Mouse (Mus musculus): ENCODE results near the gene Gm5039. TPM values are rescaled to one million over a fixed set of nuclear protein-coding genes. Genes with fewer than 3 reads are reported as not detected.
"Not testable (repeated sequence)": the region's sequence is repeated elsewhere in the genome, so short reads cannot be mapped to it uniquely, and the experiment has no call there.

The Gm5039 gene
- polyA plus RNA-seq (2011; ENCODE audit: insufficient read depth, insufficient read length, low read depth, missing spikeins) = not detected in 2 replicates

GRCm38 (mm10) chr12:88323926-88324325 lies at the start of gene Gm5039:
TSS of gene Gm5039 (minus strand) at chr12:88324026.
- not testable (repeated sequence) for H3K27ac ChIP-seq (ENCODE audit: insufficient read depth, low read length); H3K4me1 ChIP-seq (ENCODE audit: control insufficient read depth, insufficient read depth, low read length); H3K9ac ChIP-seq (ENCODE audit: low read depth, poor library complexity, severe bottlenecking); H3K4me3 ChIP-seq (ENCODE audit: low read depth, low read length); H3K36me3 ChIP-seq (ENCODE audit: control insufficient read depth, insufficient read depth, low read length, poor library complexity, severe bottlenecking); H3K27me3 ChIP-seq (ENCODE audit: control insufficient read depth, insufficient read depth, low read length, poor library complexity, severe bottlenecking); H3K9me3 ChIP-seq (replicated peaks; ENCODE audit: control insufficient read depth, insufficient read depth, low read length, poor library complexity, severe bottlenecking)

GRCm38 (mm10) chr12:88372018-88372417 lies 48.2 kb upstream of the Gm5039 start:
- TF ChIP-seq POLR2A (IDR thresholded peaks at IDR 0.05; ENCODE audit: insufficient read depth, low read length) = no peak
- no peak for TF ChIP-seq CTCF (IDR thresholded peaks at IDR 0.05; ENCODE audit: low read depth, low read length)
- no peak for TF ChIP-seq EP300 (IDR thresholded peaks at IDR 0.05; ENCODE audit: insufficient read depth, low read depth, low read length)
- no peak overlapping the region for H3K27ac ChIP-seq (ENCODE audit: insufficient read depth, low read length)
- H3K4me3 ChIP-seq (ENCODE audit: low read depth, low read length) = no peak overlapping the region
- H3K9me3 ChIP-seq (replicated peaks; ENCODE audit: control insufficient read depth, insufficient read depth, low read length, poor library complexity, severe bottlenecking) = no peaks in the 10 kb centered on the region
- H3K36me3 ChIP-seq (ENCODE audit: control insufficient read depth, insufficient read depth, low read length, poor library complexity, severe bottlenecking) = no peaks in the 10 kb centered on the region
- H3K27me3 ChIP-seq (ENCODE audit: control insufficient read depth, insufficient read depth, low read length, poor library complexity, severe bottlenecking) = no peaks in the 10 kb centered on the region
- H3K4me1 ChIP-seq (ENCODE audit: control insufficient read depth, insufficient read depth, low read length) = no peaks in the 10 kb centered on the region
- no peak overlapping the region for H3K9ac ChIP-seq (ENCODE audit: low read depth, poor library complexity, severe bottlenecking)

GRCm38 (mm10) chr12:88370321-88370720 lies 46.5 kb upstream of the Gm5039 start:
- H3K36me3 ChIP-seq (ENCODE audit: control insufficient read depth, insufficient read depth, low read length, poor library complexity, severe bottlenecking); H3K4me1 ChIP-seq (ENCODE audit: control insufficient read depth, insufficient read depth, low read length); H3K4me3 ChIP-seq (ENCODE audit: low read depth, low read length); H3K9ac ChIP-seq (ENCODE audit: low read depth, poor library complexity, severe bottlenecking); H3K27ac ChIP-seq (ENCODE audit: insufficient read depth, low read length); H3K9me3 ChIP-seq (replicated peaks; ENCODE audit: control insufficient read depth, insufficient read depth, low read length, poor library complexity, severe bottlenecking); H3K27me3 ChIP-seq (ENCODE audit: control insufficient read depth, insufficient read depth, low read length, poor library complexity, severe bottlenecking): not testable (repeated sequence)

GRCm38 (mm10) chr12:88369690-88370089 lies 45.9 kb upstream of the Gm5039 start:
- H3K9me3 ChIP-seq (replicated peaks; ENCODE audit: control insufficient read depth, insufficient read depth, low read length, poor library complexity, severe bottlenecking); H3K4me1 ChIP-seq (ENCODE audit: control insufficient read depth, insufficient read depth, low read length); H3K36me3 ChIP-seq (ENCODE audit: control insufficient read depth, insufficient read depth, low read length, poor library complexity, severe bottlenecking): not testable (repeated sequence)

GRCm38 (mm10) chr12:88368618-88369017 lies 44.8 kb upstream of the Gm5039 start:
- no peak overlapping the region for H3K27ac ChIP-seq (ENCODE audit: insufficient read depth, low read length)
- no peaks in the 10 kb centered on the region for H3K9me3 ChIP-seq (replicated peaks; ENCODE audit: control insufficient read depth, insufficient read depth, low read length, poor library complexity, severe bottlenecking)
- H3K9ac ChIP-seq (ENCODE audit: low read depth, poor library complexity, severe bottlenecking) = no peak overlapping the region
- no peak overlapping the region for H3K4me3 ChIP-seq (ENCODE audit: low read depth, low read length)
- no peaks in the 10 kb centered on the region for H3K27me3 ChIP-seq (ENCODE audit: control insufficient read depth, insufficient read depth, low read length, poor library complexity, severe bottlenecking)
- TF ChIP-seq POLR2A (IDR thresholded peaks at IDR 0.05; ENCODE audit: insufficient read depth, low read length) (no peak), CTCF (IDR thresholded peaks at IDR 0.05; ENCODE audit: low read depth, low read length) (no peak), EP300 (IDR thresholded peaks at IDR 0.05; ENCODE audit: insufficient read depth, low read depth, low read length) (no peak)
- no peaks in the 10 kb centered on the region for H3K36me3 ChIP-seq (ENCODE audit: control insufficient read depth, insufficient read depth, low read length, poor library complexity, severe bottlenecking)
- no peaks in the 10 kb centered on the region for H3K4me1 ChIP-seq (ENCODE audit: control insufficient read depth, insufficient read depth, low read length)

More at GRCm38 (mm10) chr12:88369690-88370089, 45.9 kb upstream of the Gm5039 start:
- not testable (repeated sequence) for H3K9ac ChIP-seq (ENCODE audit: low read depth, poor library complexity, severe bottlenecking); H3K4me3 ChIP-seq (ENCODE audit: low read depth, low read length); H3K27me3 ChIP-seq (ENCODE audit: control insufficient read depth, insufficient read depth, low read length, poor library complexity, severe bottlenecking); H3K27ac ChIP-seq (ENCODE audit: insufficient read depth, low read length)

DNA sequence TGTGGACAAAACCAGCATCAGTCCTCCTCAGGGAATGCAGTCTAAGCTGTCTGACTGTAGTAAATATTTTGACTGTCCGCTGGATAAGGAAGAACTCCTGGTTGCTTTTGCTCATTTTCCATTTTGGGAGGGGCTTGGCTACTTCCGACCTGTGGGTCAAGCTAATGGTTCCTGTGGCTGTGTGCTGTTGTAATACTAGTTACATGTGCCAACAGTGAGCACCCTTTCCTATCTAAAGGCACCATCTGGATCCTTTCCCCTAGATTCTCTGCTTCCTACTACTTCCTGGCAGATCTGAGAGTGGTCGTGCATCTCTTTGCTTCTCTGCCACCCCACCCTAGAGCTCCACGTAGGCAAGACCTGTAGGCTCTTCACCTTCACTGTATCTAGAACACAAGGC lies 43.8 kb upstream of the Gm5039 start:
- Histone ChIP-seq H3K9ac (ENCODE audit: low read depth, poor library complexity, severe bottlenecking) (no peak overlapping the region), H3K9me3 (replicated peaks; ENCODE audit: control insufficient read depth, insufficient read depth, low read length, poor library complexity, severe bottlenecking) (no peaks in the 10 kb centered on the region), H3K4me1 (ENCODE audit: control insufficient read depth, insufficient read depth, low read length) (no peaks in the 10 kb centered on the region), H3K4me3 (ENCODE audit: low read depth, low read length) (no peak overlapping the region), H3K27ac (ENCODE audit: insufficient read depth, low read length) (no peak overlapping the region), H3K36me3 (ENCODE audit: control insufficient read depth, insufficient read depth, low read length, poor library complexity, severe bottlenecking) (no peaks in the 10 kb centered on the region), H3K27me3 (ENCODE audit: control insufficient read depth, insufficient read depth, low read length, poor library complexity, severe bottlenecking) (no peaks in the 10 kb centered on the region; the same call in 1 of the 2 replicates)
- TF ChIP-seq CTCF (IDR thresholded peaks at IDR 0.05; ENCODE audit: low read depth, low read length) (no peak), POLR2A (IDR thresholded peaks at IDR 0.05; ENCODE audit: insufficient read depth, low read length) (no peak), EP300 (IDR thresholded peaks at IDR 0.05; ENCODE audit: insufficient read depth, low read depth, low read length) (no peak)

DNA sequence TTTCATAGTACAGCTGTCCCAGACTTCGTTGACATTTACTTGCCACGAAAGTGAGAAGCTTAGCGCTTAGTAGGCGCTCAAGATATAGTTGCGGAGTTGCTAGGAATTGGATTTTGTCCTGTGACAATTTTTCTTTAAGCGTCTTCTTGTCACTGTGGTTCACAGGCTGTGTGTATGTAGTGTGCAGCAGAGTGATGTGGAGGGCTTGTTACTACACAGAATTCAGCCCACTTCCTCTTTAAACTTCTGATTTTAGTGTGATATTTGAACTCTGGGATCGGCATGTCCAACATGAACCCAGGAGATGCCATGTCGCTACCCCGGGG lies 37.3 kb upstream of the Gm5039 start:
- H3K9ac ChIP-seq (ENCODE audit: low read depth, poor library complexity, severe bottlenecking) = peak overlapping the region; percentile 11
- H3K36me3 ChIP-seq (ENCODE audit: control insufficient read depth, insufficient read depth, low read length, poor library complexity, severe bottlenecking) = no peaks in the 10 kb centered on the region
- H3K4me1 ChIP-seq (ENCODE audit: control insufficient read depth, insufficient read depth, low read length) = no peaks in the 10 kb centered on the region
- no peaks in the 10 kb centered on the region; the same call in 1 of the 2 replicates for H3K27me3 ChIP-seq (ENCODE audit: control insufficient read depth, insufficient read depth, low read length, poor library complexity, severe bottlenecking)
- H3K9me3 ChIP-seq (replicated peaks; ENCODE audit: control insufficient read depth, insufficient read depth, low read length, poor library complexity, severe bottlenecking) = no peaks in the 10 kb centered on the region
- H3K27ac ChIP-seq (ENCODE audit: insufficient read depth, low read length) = no peak overlapping the region
- TF ChIP-seq EP300 (IDR thresholded peaks at IDR 0.05; ENCODE audit: insufficient read depth, low read depth, low read length) (no peak), CTCF (IDR thresholded peaks at IDR 0.05; ENCODE audit: low read depth, low read length) (no peak), POLR2A (IDR thresholded peaks at IDR 0.05; ENCODE audit: insufficient read depth, low read length) (no peak)
- peak overlapping the region; percentile 76 for H3K4me3 ChIP-seq (ENCODE audit: low read depth, low read length)
